Mouse (Mus musculus) thymus, adult 2 months (tissue): ENCODE results near the gene Prpf19. TPM values are rescaled to one million over a fixed set of nuclear protein-coding genes. Genes with fewer than 3 reads are reported as not detected.

ENCODE experiments used
- DNase-seq: peaks from one replicate; pipeline ENCODE4 v3.0.0; 2021
- H3K27ac ChIP-seq: fragments of 200-500 bp; 2 replicates; pipeline ENCODE4 v1.5.1; 2012; ENCODE audit warnings: low read length, control low read depth; ENCODE audit not compliant: control insufficient read depth, insufficient read depth
- H3K27me3 ChIP-seq: fragments of 200-500 bp; 2 replicates; pipeline ENCODE4 v1.6.1; 2012; ENCODE audit warnings: mild to moderate bottlenecking, low read length, moderate library complexity, mixed read lengths; ENCODE audit not compliant: control insufficient read depth, insufficient read depth
- H3K36me3 ChIP-seq: fragments of 200-500 bp; 2 replicates; pipeline ENCODE4 v1.6.1; 2012; ENCODE audit warnings: mild to moderate bottlenecking, low read length, moderate library complexity; ENCODE audit not compliant: control insufficient read depth, insufficient read depth
- H3K4me1 ChIP-seq: fragments of 200-500 bp; replicated peaks from 2 replicates; pipeline ENCODE4 v1.6.1; 2012; ENCODE audit warnings: low read length; ENCODE audit not compliant: control insufficient read depth, insufficient read depth
- H3K4me3 ChIP-seq: fragments of 200-500 bp; 2 replicates; pipeline ENCODE4 v1.5.1; 2012; ENCODE audit warnings: mild to moderate bottlenecking, low read length, control low read depth, moderate library complexity; ENCODE audit not compliant: control insufficient read depth, insufficient read depth
- CTCF ChIP-seq: fragments of 200-500 bp; IDR thresholded peaks from 2 replicates; pipeline ENCODE4 v1.5.1; 2012; ENCODE audit warnings: mild to moderate bottlenecking, control low read depth, low read length, moderate library complexity, borderline replicate concordance; ENCODE audit not compliant: control insufficient read depth, poor library complexity, insufficient read depth; ENCODE audit errors: extremely low read depth
- POLR2A ChIP-seq: fragments of 200-500 bp; IDR thresholded peaks from 2 replicates; pipeline ENCODE4 v1.6.1; 2012; ENCODE audit warnings: mild to moderate bottlenecking, low read length, control low read depth, moderate library complexity; ENCODE audit not compliant: control insufficient read depth, poor library complexity, insufficient read depth; ENCODE audit errors: extremely low read depth
- WGBS: fragments of 180-500 bp; shearing (Covaris S2); methylation state at CpG from one replicate; pipeline ENCODE4 v1.1.7; 2018; 5-methylcytosine and 5-hydroxymethylcytosine counted together
- polyA plus RNA-seq: library from polyadenylated mRNA; depleted of rRNA; stranded (reverse); fragments of >200 nt; gene quantifications from 2 replicates; pipeline ENCODE4 v1.2.3, GENCODE M21; 2012

Gene Prpf19
- polyA plus RNA-seq, 1 experiment = 349 TPM

GRCm38 (mm10) chr19:10870676-10871075 is 24.4 kb upstream of the Prpf19 start:
- peaks cover 4% of the 10 kb centered on the region; the same call in 1 of the 2 replicates for H3K27me3 ChIP-seq
- WGBS = 100% methylated on average over 3 of the region's 3 CpGs
- H3K4me3 ChIP-seq = no peak overlapping the region
- H3K4me1 ChIP-seq = peaks cover 9% of the 10 kb centered on the region; the same call in 1 of the 2 replicates
- no peak overlapping the region for H3K27ac ChIP-seq
- no peak for DNase-seq
- no peak for TF ChIP-seq CTCF
- no peak for TF ChIP-seq POLR2A
- peaks cover 8% of the 10 kb centered on the region; the same call in 1 of the 2 replicates for H3K36me3 ChIP-seq

- no peak for DNase-seq
- Histone ChIP-seq H3K4me3 (no peak overlapping the region), H3K27ac (no peak overlapping the region), H3K4me1 (peaks cover 9% of the 10 kb centered on the region; the same call in 1 of the 2 replicates), H3K27me3 (peaks cover 4% of the 10 kb centered on the region; the same call in 1 of the 2 replicates), H3K36me3 (peaks cover 8% of the 10 kb centered on the region; the same call in 1 of the 2 replicates)
- 94% methylated on average over 14 of the region's 14 CpGs for WGBS
- TF ChIP-seq CTCF (no peak), POLR2A (no peak)
These were observed 23.6 kb upstream of the Prpf19 start for GRCm38 (mm10) chr19:10871328-10871961.

- no peak overlapping the region for H3K27ac ChIP-seq
- no peak for DNase-seq
- no peaks in the 10 kb centered on the region for H3K27me3 ChIP-seq
- peaks cover 16% of the 10 kb centered on the region for H3K4me1 ChIP-seq
- TF ChIP-seq CTCF = no peak
- no peak for TF ChIP-seq POLR2A
- WGBS = 92% methylated on average over 7 of the region's 7 CpGs
- no peak overlapping the region for H3K4me3 ChIP-seq
- H3K36me3 ChIP-seq = peaks cover 3% of the 10 kb centered on the region; the same call in 1 of the 2 replicates
These were observed 16.7 kb upstream of the Prpf19 start for GRCm38 (mm10) chr19:10878201-10878837.

- no peak overlapping the region for H3K27ac ChIP-seq
- H3K4me3 ChIP-seq = no peak overlapping the region
- DNase-seq = peak; percentile 52
These were observed 14.7 kb upstream of the Prpf19 start for GRCm38 (mm10) chr19:10880085-10880974.

GRCm38 (mm10) chr19:10880975-10881425 is 14.0 kb upstream of the Prpf19 start:
- Histone ChIP-seq H3K27ac (no peak overlapping the region), H3K4me3 (peak overlapping the region; percentile 66), H3K4me1 (peaks cover 16% of the 10 kb centered on the region), H3K36me3 (no peaks in the 10 kb centered on the region), H3K27me3 (no peaks in the 10 kb centered on the region)
- no peak for TF ChIP-seq POLR2A
- no peak for TF ChIP-seq CTCF
- WGBS = 2% methylated on average over 14 of the region's 14 CpGs
- DNase-seq = no peak

More at GRCm38 (mm10) chr19:10880085-10880974, 14.7 kb upstream of the Prpf19 start:
- TF ChIP-seq POLR2A = no peak
- TF ChIP-seq CTCF = no peak
- Histone ChIP-seq H3K36me3 (no peaks in the 10 kb centered on the region), H3K27me3 (no peaks in the 10 kb centered on the region), H3K4me1 (peaks cover 16% of the 10 kb centered on the region)
- 8% methylated on average over 7 of the region's 7 CpGs for WGBS

- Histone ChIP-seq H3K36me3 (no peaks in the 10 kb centered on the region), H3K4me3 (peak within 1 kb of the TSS; percentile 66), H3K27me3 (no peaks in the 10 kb centered on the region), H3K4me1 (peaks cover 16% of the 10 kb centered on the region), H3K27ac (peak within 1 kb of the TSS; percentile 56; the same call in 1 of the 2 replicates)
- DNase-seq = peak; percentile 89
- TF ChIP-seq POLR2A (peak; percentile 62; the same call in 1 of the 2 replicates), CTCF (peak; percentile 45; the same call in 1 of the 2 replicates)
- under 1% methylated on average over 49 of the region's 49 CpGs for WGBS
These were observed 13.4 kb upstream of the Prpf19 start, which contains the start of gene Tmem109 for GRCm38 (mm10) chr19:10881426-10882154. Tmem109 (minus strand) TSS chr19:10882001.
